Mouse (Mus musculus): ENCODE measurements at regions not wholly inside any gene's neighbourhood (a gene's known extent, or its start where the extent isn't known, plus 50 kb on each side); places are given as distances from the start of the nearest gene placed in this dataset.

GRCm38 (mm10) chr6:31149164-31149563 lies 190.3 kb upstream of the Klf14 start:
- no peaks in the 10 kb centered on the region for H3K36me3 ChIP-seq (replicated peaks)
- H3K9me3 ChIP-seq (replicated peaks), result no peaks in the 10 kb centered on the region
- 65% methylated on average over 6 of the region's 6 CpGs for WGBS (ENCODE audit: insufficient replicate concordance)
- no peak overlapping the region for H3K4me3 ChIP-seq (replicated peaks)
- H3K27ac ChIP-seq (replicated peaks), result no peak overlapping the region
- no peak for ATAC-seq (ENCODE audit: insufficient read depth)
- H3K4me1 ChIP-seq (replicated peaks), result 0 out of 2 replicates have a peak, but pooled peaks cover 4% of the 10 kb centered on the region
- H3K9ac ChIP-seq, result no peak overlapping the region
- H3K27me3 ChIP-seq, result 0 out of 2 replicates have a peak, but pooled peaks cover 4% of the 10 kb centered on the region
- no peak overlapping the region for H3K4me2 ChIP-seq

- Histone ChIP-seq H3K4me1 (replicated peaks) (0 out of 2 replicates have a peak, but pooled peaks cover 4% of the 10 kb centered on the region), H3K4me3 (replicated peaks) (no peak overlapping the region), H3K27me3 (0 out of 2 replicates have a peak, but pooled peaks cover 4% of the 10 kb centered on the region), H3K27ac (replicated peaks) (no peak overlapping the region), H3K4me2 (no peak overlapping the region), H3K9me3 (replicated peaks) (no peaks in the 10 kb centered on the region), H3K9ac (no peak overlapping the region), H3K36me3 (replicated peaks) (no peaks in the 10 kb centered on the region)
- WGBS (ENCODE audit: insufficient replicate concordance), result 77% methylated on average over 8 of the region's 8 CpGs
- ATAC-seq (ENCODE audit: insufficient read depth), result no peak
Observed at GRCm38 (mm10) chr6:31150416-31150815, 191.5 kb upstream of the Klf14 start.

- no peak overlapping the region for H3K27ac ChIP-seq (replicated peaks)
- no peak overlapping the region for H3K4me2 ChIP-seq
- no peak for ATAC-seq (ENCODE audit: insufficient read depth)
- H3K9me3 ChIP-seq (replicated peaks), result no peaks in the 10 kb centered on the region
- no peak overlapping the region for H3K9ac ChIP-seq
- no peaks in the 10 kb centered on the region for H3K36me3 ChIP-seq (replicated peaks)
- 21% methylated on average over 5 of the region's 5 CpGs for WGBS (ENCODE audit: insufficient replicate concordance)
- no peaks in the 10 kb centered on the region for H3K4me1 ChIP-seq (replicated peaks)
- H3K27me3 ChIP-seq, result no peaks in the 10 kb centered on the region
- no peak overlapping the region for H3K4me3 ChIP-seq (replicated peaks)
Observed at GRCm38 (mm10) chr6:31155857-31156256, 197.0 kb upstream of the Klf14 start.

GRCm38 (mm10) chr6:31156999-31157398 lies 198.1 kb upstream of the Klf14 start:
- Histone ChIP-seq H3K4me2 (no peak overlapping the region), H3K9me3 (replicated peaks) (no peaks in the 10 kb centered on the region), H3K4me1 (replicated peaks) (no peaks in the 10 kb centered on the region), H3K27ac (replicated peaks) (no peak overlapping the region), H3K4me3 (replicated peaks) (no peak overlapping the region), H3K36me3 (replicated peaks) (no peaks in the 10 kb centered on the region), H3K27me3 (0 out of 2 replicates have a peak, but pooled peaks cover 10% of the 10 kb centered on the region), H3K9ac (no peak overlapping the region)
- 52% methylated on average over 2 of the region's 2 CpGs for WGBS (ENCODE audit: insufficient replicate concordance)
- ATAC-seq (ENCODE audit: insufficient read depth), result no peak

GRCm38 (mm10) chr6:31157429-31157828 lies 198.6 kb upstream of the Klf14 start:
- no peak for ATAC-seq (ENCODE audit: insufficient read depth)
- no peak overlapping the region for H3K27ac ChIP-seq (replicated peaks)
- no peak overlapping the region for H3K9ac ChIP-seq
- H3K27me3 ChIP-seq, result 0 out of 2 replicates have a peak, but pooled peaks cover 14% of the 10 kb centered on the region
- H3K4me2 ChIP-seq, result no peak overlapping the region
- H3K4me3 ChIP-seq (replicated peaks), result no peak overlapping the region
- no peaks in the 10 kb centered on the region for H3K4me1 ChIP-seq (replicated peaks)
- no peaks in the 10 kb centered on the region for H3K36me3 ChIP-seq (replicated peaks)
- H3K9me3 ChIP-seq (replicated peaks), result no peaks in the 10 kb centered on the region
- WGBS (ENCODE audit: insufficient replicate concordance), result 66% methylated on average over 6 of the region's 6 CpGs

- 0 out of 2 replicates have a peak, but pooled peaks cover 17% of the 10 kb centered on the region for H3K27me3 ChIP-seq
- no peak overlapping the region for H3K27ac ChIP-seq (replicated peaks)
- H3K9me3 ChIP-seq (replicated peaks), result no peaks in the 10 kb centered on the region
- 59% methylated on average over 7 of the region's 7 CpGs for WGBS (ENCODE audit: insufficient replicate concordance)
- H3K4me1 ChIP-seq (replicated peaks), result no peaks in the 10 kb centered on the region
- H3K4me2 ChIP-seq, result no peak overlapping the region
- H3K4me3 ChIP-seq (replicated peaks), result no peak overlapping the region
- H3K9ac ChIP-seq, result no peak overlapping the region
- ATAC-seq (ENCODE audit: insufficient read depth), result no peak
- no peaks in the 10 kb centered on the region for H3K36me3 ChIP-seq (replicated peaks)
Observed at GRCm38 (mm10) chr6:31158648-31159047, 199.8 kb upstream of the Klf14 start.

GRCm38 (mm10) chr6:31159240-31159639 lies 200.4 kb upstream of the Klf14 start:
- Histone ChIP-seq H3K4me1 (replicated peaks) (no peaks in the 10 kb centered on the region), H3K4me3 (replicated peaks) (no peak overlapping the region), H3K4me2 (no peak overlapping the region; the same call in 1 of the 2 replicates), H3K9me3 (replicated peaks) (no peaks in the 10 kb centered on the region), H3K27ac (replicated peaks) (no peak overlapping the region), H3K27me3 (0 out of 2 replicates have a peak, but pooled peaks cover 17% of the 10 kb centered on the region), H3K36me3 (replicated peaks) (no peaks in the 10 kb centered on the region), H3K9ac (no peak overlapping the region)
- no peak for ATAC-seq (ENCODE audit: insufficient read depth)
- WGBS (ENCODE audit: insufficient replicate concordance), result 37% methylated on average over 8 of the region's 8 CpGs

- ATAC-seq (ENCODE audit: insufficient read depth), result no peak
- H3K4me3 ChIP-seq (replicated peaks), result no peak overlapping the region
- no peaks in the 10 kb centered on the region for H3K9me3 ChIP-seq (replicated peaks)
- no peak overlapping the region for H3K9ac ChIP-seq
- H3K4me1 ChIP-seq (replicated peaks), result no peaks in the 10 kb centered on the region
- no peak overlapping the region for H3K4me2 ChIP-seq
- 0 out of 2 replicates have a peak, but pooled peaks cover 17% of the 10 kb centered on the region for H3K27me3 ChIP-seq
- H3K27ac ChIP-seq (replicated peaks), result no peak overlapping the region
- 48% methylated on average over 16 of the region's 16 CpGs for WGBS (ENCODE audit: insufficient replicate concordance)
- no peaks in the 10 kb centered on the region for H3K36me3 ChIP-seq (replicated peaks)
Observed at GRCm38 (mm10) chr6:31159935-31160670, 201.2 kb upstream of the Klf14 start.

- ATAC-seq (ENCODE audit: insufficient read depth), result no peak
- Histone ChIP-seq H3K9ac (no peak overlapping the region), H3K27ac (replicated peaks) (no peak overlapping the region), H3K9me3 (replicated peaks) (no peaks in the 10 kb centered on the region), H3K4me3 (replicated peaks) (no peak overlapping the region), H3K36me3 (replicated peaks) (no peaks in the 10 kb centered on the region), H3K27me3 (0 out of 2 replicates have a peak, but pooled peaks cover 17% of the 10 kb centered on the region), H3K4me1 (replicated peaks) (no peaks in the 10 kb centered on the region), H3K4me2 (no peak overlapping the region)
- WGBS (ENCODE audit: insufficient replicate concordance), result 65% methylated on average over 22 of the region's 22 CpGs
Observed at GRCm38 (mm10) chr6:31161445-31162340, 202.8 kb upstream of the Klf14 start.

- Histone ChIP-seq H3K9me3 (replicated peaks) (no peaks in the 10 kb centered on the region), H3K27me3 (0 out of 2 replicates have a peak, but pooled peaks cover 17% of the 10 kb centered on the region), H3K36me3 (replicated peaks) (no peaks in the 10 kb centered on the region), H3K4me1 (replicated peaks) (peaks cover 10% of the 10 kb centered on the region), H3K4me2 (no peak overlapping the region), H3K4me3 (replicated peaks) (no peak overlapping the region), H3K9ac (no peak overlapping the region), H3K27ac (replicated peaks) (no peak overlapping the region)
- no peak for ATAC-seq (ENCODE audit: insufficient read depth)
- WGBS (ENCODE audit: insufficient replicate concordance), result 71% methylated on average over 6 of the region's 6 CpGs
Observed at GRCm38 (mm10) chr6:31165011-31165410, 206.1 kb upstream of the Klf14 start.

GRCm38 (mm10) chr6:31166347-31166746 lies 207.5 kb upstream of the Klf14 start:
- WGBS (ENCODE audit: insufficient replicate concordance), result 57% methylated on average over 8 of the region's 8 CpGs
- Histone ChIP-seq H3K27ac (replicated peaks) (no peak overlapping the region), H3K4me1 (replicated peaks) (peaks cover 10% of the 10 kb centered on the region), H3K4me2 (no peak overlapping the region), H3K27me3 (0 out of 2 replicates have a peak, but pooled peaks cover 13% of the 10 kb centered on the region), H3K9me3 (replicated peaks) (no peaks in the 10 kb centered on the region), H3K4me3 (replicated peaks) (no peak overlapping the region), H3K9ac (no peak overlapping the region), H3K36me3 (replicated peaks) (no peaks in the 10 kb centered on the region)
- no peak for ATAC-seq (ENCODE audit: insufficient read depth)

All from liver, embryonic 15.5 days (tissue).